Mouse (Mus musculus) embryonic stem cell, embryonic (primary cell): ENCODE measurements at regions not wholly inside any gene's neighbourhood (a gene's known extent, or its start where the extent isn't known, plus 50 kb on each side); places are given as distances from the start of the nearest gene placed in this dataset.

Experiments used
- CTCF ChIA-PET, 4 experiments: fragments of 300-600 bp in 2 of 4; fragments of 350-600 bp in 2 of 4; sonication (Branson Sonifier 250); formaldehyde crosslinking; loops; one replicate each; lab custom pipeline; 2022; ENCODE audit warnings: inconsistent platforms in 2 of 4; lab: Charles Lee
- POLR2A ChIA-PET, 4 experiments: fragments of 300-600 bp in 2 of 4; fragments of 350-600 bp in 2 of 4; sonication (Branson Sonifier 250); formaldehyde crosslinking; loops; one replicate each; lab custom pipeline; 2022; ENCODE audit warnings: antibody characterized with exemption in 4 of 4, inconsistent platforms in 1 of 4; lab: Charles Lee

GRCm38 (mm10) chr10:114890726-114891430 lies 88.8 kb upstream of the Trhde start:
- CTCF ChIA-PET: no interaction called here
- POLR2A ChIA-PET: no interaction called here

GRCm38 (mm10) chr10:114871201-114871600 lies 69.1 kb upstream of the Trhde start:
- ChIA-PET CTCF (no interaction called here), POLR2A (no interaction called here)

- ChIA-PET CTCF (no interaction called here), POLR2A (no interaction called here)
Measured at GRCm38 (mm10) chr10:114857166-114857565, 55.1 kb upstream of the Trhde start.

- ChIA-PET CTCF (interaction anchor here in 1 of 4 experiments (0.5 kb wide), 1 partner anchor 42 kb away, joined by 3 read pairs; no protein-coding TSS in a partner anchor), POLR2A (no interaction called here)
Measured at GRCm38 (mm10) chr10:114852688-114853087, 50.6 kb upstream of the Trhde start.
